Mouse (Mus musculus) heart, embryonic 11.5 days (tissue): ENCODE results near the gene Zdhhc1. TPM values are rescaled to one million over a fixed set of nuclear protein-coding genes. Genes with fewer than 3 reads are reported as not detected.

Experiments
- ATAC-seq: fragments of 200-750 bp; cut with Nextera tagmentation; replicated peaks from 2 replicates; pipeline ENCODE4 v1.8.0; 2017; ENCODE audit warnings: moderate library complexity; ENCODE audit not compliant: insufficient number of reproducible peaks, low FRiP score, low TSS enrichment
- H3K27ac ChIP-seq: fragments of 300-500 bp; sonication (generic); 2 replicates; pipeline ENCODE4 v1.5.1; 2014; ENCODE audit warnings: mild to moderate bottlenecking, low read depth, low read length
- H3K27me3 ChIP-seq: fragments of 300-500 bp; sonication (generic); 2 replicates; pipeline ENCODE4 v1.6.1; 2014; ENCODE audit warnings: mild to moderate bottlenecking, low read length, mixed read lengths; ENCODE audit not compliant: control insufficient read depth, insufficient read depth
- H3K36me3 ChIP-seq: fragments of 300-500 bp; sonication (generic); 2 replicates; pipeline ENCODE4 v1.6.1; 2014; ENCODE audit warnings: mild to moderate bottlenecking, low read length, moderate library complexity, mixed read lengths; ENCODE audit not compliant: control insufficient read depth, insufficient read depth
- H3K4me1 ChIP-seq: fragments of 300-500 bp; sonication (generic); 2 replicates; pipeline ENCODE4 v1.6.1; 2014; ENCODE audit warnings: low read length; ENCODE audit not compliant: control insufficient read depth, insufficient read depth
- H3K4me2 ChIP-seq: fragments of 300-500 bp; sonication (generic); 2 replicates; pipeline ENCODE4 v1.6.1; 2014; ENCODE audit warnings: mild to moderate bottlenecking, moderate library complexity
- H3K4me3 ChIP-seq: fragments of 300-500 bp; sonication (generic); 2 replicates; pipeline ENCODE4 v1.5.1; 2014; ENCODE audit warnings: low read depth, low read length
- H3K9ac ChIP-seq: fragments of 300-500 bp; sonication (generic); 2 replicates; pipeline ENCODE4 v1.6.1; 2014; ENCODE audit warnings: mild to moderate bottlenecking, low read depth, low read length, moderate library complexity
- H3K9me3 ChIP-seq: fragments of 300-500 bp; sonication (generic); replicated peaks from 2 replicates; pipeline ENCODE4 v1.6.1; 2016; ENCODE audit warnings: low read length; ENCODE audit not compliant: control insufficient read depth
- WGBS: fragments of 180-500 bp; shearing (Covaris S2); extraction: QIAGEN DNeasy Blood & Tissue Kit; methylation state at CpG from one replicate; pipeline ENCODE4 v1.1.7; 2014; ENCODE audit not compliant: insufficient replicate concordance; 5-methylcytosine and 5-hydroxymethylcytosine counted together
- polyA plus RNA-seq: library from polyadenylated mRNA; unstranded; fragments of >200 nt; fragmentation: Nextera tagmentation; extraction: Ambion mirVana; gene quantifications from 2 replicates; pipeline ENCODE4 v1.2.1, GENCODE M21; 2014

Zdhhc1 gene
- polyA plus RNA-seq, 1 experiment from 2014 or later = 15.0 TPM

GRCm38 (mm10) chr8:105451903-105452603 is 44.6 kb downstream of the Zdhhc1 start:
- Histone ChIP-seq H3K9me3 (no peaks in the 10 kb centered on the region), H3K9ac (no peak overlapping the region), H3K4me2 (no peak overlapping the region), H3K4me3 (no peak overlapping the region), H3K4me1 (no peaks in the 10 kb centered on the region), H3K36me3 (no peaks in the 10 kb centered on the region), H3K27ac (no peak overlapping the region), H3K27me3 (no peaks in the 10 kb centered on the region)
- no peak for ATAC-seq
- 59% methylated on average over 15 of the region's 15 CpGs for WGBS

DNA sequence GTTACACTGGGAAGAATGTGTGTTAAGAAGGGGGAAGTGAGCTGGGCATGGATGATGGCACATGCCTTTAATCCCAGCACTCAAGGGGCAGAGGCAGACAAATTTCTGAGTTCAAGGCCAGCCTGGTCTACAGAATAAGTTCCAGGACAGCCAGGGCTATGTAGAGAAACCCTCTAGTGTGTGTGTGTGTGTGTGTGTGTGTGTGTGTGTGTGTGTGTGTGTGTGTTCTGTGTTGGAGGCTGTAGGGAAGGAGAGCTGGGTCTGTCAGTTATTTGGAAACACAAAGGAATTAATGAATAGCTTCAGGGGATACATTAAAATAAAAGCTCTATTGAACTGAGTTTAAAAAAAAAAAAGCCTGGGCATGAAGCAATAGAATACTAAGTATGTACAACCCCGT is 45.7 kb downstream of the Zdhhc1 start:
- Histone ChIP-seq H3K4me2 (no peak overlapping the region), H3K27ac (no peak overlapping the region), H3K9ac (no peak overlapping the region), H3K36me3 (no peaks in the 10 kb centered on the region), H3K4me3 (no peak overlapping the region), H3K27me3 (no peaks in the 10 kb centered on the region), H3K4me1 (no peaks in the 10 kb centered on the region), H3K9me3 (no peaks in the 10 kb centered on the region)
- WGBS = 71% methylated on average over 1 of the region's 1 CpGs
- no peak for ATAC-seq

DNA sequence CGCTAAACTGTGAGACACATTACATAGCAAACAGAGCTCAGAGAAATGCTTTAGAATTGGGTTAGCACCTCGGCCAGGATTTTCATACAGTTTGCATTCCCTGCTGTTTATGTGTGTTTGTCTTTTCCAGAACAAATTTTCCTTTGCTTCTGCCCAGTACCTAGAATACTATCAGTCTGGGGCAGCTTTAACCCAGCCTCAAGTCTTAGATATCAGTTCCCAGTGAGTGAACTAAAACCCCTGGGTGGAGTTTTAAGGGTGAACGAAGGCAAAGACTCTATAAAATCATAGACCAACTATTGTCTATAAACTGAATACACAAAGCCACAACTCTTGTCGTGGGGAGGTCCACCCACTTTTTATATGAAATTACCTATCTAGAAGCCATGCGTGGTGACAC is 48.1 kb downstream of the Zdhhc1 start:
- Histone ChIP-seq H3K36me3 (no peaks in the 10 kb centered on the region), H3K4me1 (no peaks in the 10 kb centered on the region), H3K4me2 (no peak overlapping the region), H3K9me3 (no peaks in the 10 kb centered on the region), H3K4me3 (no peak overlapping the region), H3K9ac (no peak overlapping the region), H3K27me3 (no peaks in the 10 kb centered on the region), H3K27ac (no peak overlapping the region)
- 81% methylated on average over 5 of the region's 5 CpGs for WGBS
- ATAC-seq = no peak

DNA sequence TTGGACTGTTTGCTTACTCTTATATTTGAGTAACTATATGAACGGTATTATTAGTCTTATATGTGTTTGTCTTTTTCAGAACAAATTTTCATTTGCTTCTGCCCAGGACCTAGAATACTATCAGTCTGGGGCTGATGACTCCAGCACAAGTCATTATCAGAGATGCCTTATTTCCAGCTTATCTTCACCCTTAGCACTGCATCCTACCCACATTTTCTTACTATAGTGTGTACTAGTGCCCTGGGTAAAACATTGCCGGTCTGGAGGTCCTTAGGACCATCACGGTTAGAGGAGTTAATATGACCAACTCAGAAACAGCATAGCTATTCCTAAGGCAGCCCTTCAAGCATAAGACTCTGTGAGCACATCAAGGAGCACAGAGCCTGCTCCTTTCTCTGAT is 48.5 kb downstream of the Zdhhc1 start:
- H3K9ac ChIP-seq = no peak overlapping the region
- no peaks in the 10 kb centered on the region for H3K9me3 ChIP-seq
- no peak overlapping the region for H3K27ac ChIP-seq
- no peaks in the 10 kb centered on the region for H3K4me1 ChIP-seq
- H3K4me2 ChIP-seq = no peak overlapping the region
- no peaks in the 10 kb centered on the region for H3K36me3 ChIP-seq
- no peak overlapping the region for H3K4me3 ChIP-seq
- WGBS = 85% methylated on average over 3 of the region's 3 CpGs
- no peak for ATAC-seq
- H3K27me3 ChIP-seq = no peaks in the 10 kb centered on the region

DNA sequence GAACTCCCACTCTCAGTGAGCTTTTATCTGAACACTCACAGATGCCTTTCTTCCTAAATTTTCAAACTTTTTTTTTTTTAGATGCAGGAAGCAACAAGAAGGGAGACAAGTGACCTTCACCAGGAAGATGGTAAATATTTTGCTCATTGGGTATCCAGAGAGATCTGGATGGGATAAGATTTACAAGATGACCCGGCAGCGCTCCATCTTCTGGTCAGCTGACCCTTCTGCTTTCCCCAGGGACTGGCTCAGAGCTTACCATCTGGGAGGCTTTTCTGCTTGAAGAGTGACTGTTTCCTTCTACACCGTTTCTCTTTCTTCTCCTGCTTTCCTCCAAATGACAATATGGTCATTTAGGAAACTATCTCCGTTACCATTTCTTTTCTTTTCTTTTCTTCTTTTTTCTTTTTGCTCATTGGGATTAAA is 50.6 kb downstream of the Zdhhc1 start:
- ATAC-seq = no peak
- peak overlapping the region; percentile 11; the same call in 1 of the 2 replicates for H3K4me2 ChIP-seq
- WGBS = 33% methylated on average over 4 of the region's 4 CpGs
- H3K36me3 ChIP-seq = no peaks in the 10 kb centered on the region
- H3K9ac ChIP-seq = no peak overlapping the region
- peaks cover 4% of the 10 kb centered on the region; the same call in 1 of the 2 replicates for H3K27me3 ChIP-seq
- no peak overlapping the region for H3K27ac ChIP-seq
- no peak overlapping the region for H3K4me3 ChIP-seq
- no peaks in the 10 kb centered on the region for H3K4me1 ChIP-seq
- no peaks in the 10 kb centered on the region for H3K9me3 ChIP-seq

GRCm38 (mm10) chr8:105445296-105446126 is 51.2 kb downstream of the Zdhhc1 start:
- H3K9ac ChIP-seq = no peak overlapping the region
- 35% methylated on average over 11 of the region's 11 CpGs for WGBS
- ATAC-seq = no peak
- peaks cover 4% of the 10 kb centered on the region; the same call in 1 of the 2 replicates for H3K27me3 ChIP-seq
- no peaks in the 10 kb centered on the region for H3K36me3 ChIP-seq
- H3K9me3 ChIP-seq = no peaks in the 10 kb centered on the region
- H3K4me1 ChIP-seq = no peaks in the 10 kb centered on the region
- peak overlapping the region; percentile 11; the same call in 1 of the 2 replicates for H3K4me2 ChIP-seq
- H3K27ac ChIP-seq = no peak overlapping the region
- no peak overlapping the region for H3K4me3 ChIP-seq

- peaks cover 4% of the 10 kb centered on the region; the same call in 1 of the 2 replicates for H3K27me3 ChIP-seq
- H3K4me1 ChIP-seq = no peaks in the 10 kb centered on the region
- no peaks in the 10 kb centered on the region for H3K9me3 ChIP-seq
- H3K4me2 ChIP-seq = no peak overlapping the region
- no peak overlapping the region for H3K27ac ChIP-seq
- WGBS = 85% methylated on average over 5 of the region's 5 CpGs
- H3K9ac ChIP-seq = no peak overlapping the region
- no peak for ATAC-seq
- H3K36me3 ChIP-seq = no peaks in the 10 kb centered on the region
- no peak overlapping the region for H3K4me3 ChIP-seq
Measured at GRCm38 (mm10) chr8:105442661-105443060, 54.0 kb downstream of the Zdhhc1 start.

DNA sequence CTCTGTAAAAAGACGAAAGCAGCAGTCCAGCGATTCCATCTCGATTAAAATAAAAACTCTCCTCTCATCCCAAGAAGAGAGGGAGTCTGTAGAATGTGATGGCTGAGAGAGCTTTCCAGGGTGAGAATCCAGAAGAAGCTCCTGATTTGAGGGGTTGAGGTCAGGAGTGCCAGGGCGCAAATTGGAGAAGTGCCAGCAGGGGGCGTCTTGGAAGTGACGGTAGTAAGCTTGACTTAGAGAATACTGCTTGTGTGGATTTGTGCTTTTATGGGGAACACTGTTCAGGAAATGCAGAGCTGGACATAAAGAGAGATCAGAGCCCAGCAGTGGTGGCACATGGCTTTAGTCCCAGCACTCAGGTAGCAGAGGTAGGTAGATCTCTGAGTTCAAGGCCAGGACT is 55.3 kb downstream of the Zdhhc1 start:
- H3K36me3 ChIP-seq = no peaks in the 10 kb centered on the region
- H3K27ac ChIP-seq = no peak overlapping the region
- H3K4me3 ChIP-seq = no peak overlapping the region
- H3K9me3 ChIP-seq = no peaks in the 10 kb centered on the region
- H3K27me3 ChIP-seq = peaks cover 4% of the 10 kb centered on the region; the same call in 1 of the 2 replicates
- H3K9ac ChIP-seq = no peak overlapping the region
- 5% methylated on average over 6 of the region's 6 CpGs for WGBS
- no peak for ATAC-seq
- H3K4me2 ChIP-seq = no peak overlapping the region
- H3K4me1 ChIP-seq = no peaks in the 10 kb centered on the region
